Mouse (Mus musculus): ENCODE results near the gene Shank2. TPM values are rescaled to one million over a fixed set of nuclear protein-coding genes. Genes with fewer than 3 reads are reported as not detected.

Shank2 gene
- polyA plus RNA-seq, 1 experiment from 2014 or later: 2.7 TPM

Other genes with a start within 250 kb of the Shank2 start
- 13.7 and 14.6 TPM in 2 replicates for gene Osbpl5, start 244.9 kb upstream of the Shank2 start, polyA plus RNA-seq (2014; fragmentation: Nextera tagmentation; extraction: Ambion mirVana)
- gene Mrgprg, start 234.9 kb upstream of the Shank2 start, polyA plus RNA-seq (2014; fragmentation: Nextera tagmentation; extraction: Ambion mirVana): not detected in 2 replicates
- gene Mrgpre, start 217.4 kb upstream of the Shank2 start, polyA plus RNA-seq (2014; fragmentation: Nextera tagmentation; extraction: Ambion mirVana): 3.0 and 3.2 TPM in 2 replicates
- 6.0 and 8.8 TPM in 2 replicates for gene Nadsyn1, start 179.1 kb upstream of the Shank2 start, polyA plus RNA-seq (2014; fragmentation: Nextera tagmentation; extraction: Ambion mirVana)
- gene Dhcr7, start 178.8 kb upstream of the Shank2 start, polyA plus RNA-seq (2014; fragmentation: Nextera tagmentation; extraction: Ambion mirVana): 85.7 and 88.4 TPM in 2 replicates
- not detected in 2 replicates for gene Gm498, start 135.1 kb upstream of the Shank2 start, polyA plus RNA-seq (2014; fragmentation: Nextera tagmentation; extraction: Ambion mirVana)

Measured in hindbrain, embryonic 11.5 days (tissue).